Mouse (Mus musculus): Measurements from ENCODE around the gene Sema3e.

Gene Sema3e

GRCm38 (mm10) chr5:14206794-14207193, 181.7 kb downstream of the Sema3e start:
- no peak for DNase-seq (ENCODE audit: low spot score in 2 of 2)

- DNase-seq (ENCODE audit: low spot score in 2 of 2), result no peak
Observed at GRCm38 (mm10) chr5:14209962-14210361, 184.9 kb downstream of the Sema3e start.

DNA sequence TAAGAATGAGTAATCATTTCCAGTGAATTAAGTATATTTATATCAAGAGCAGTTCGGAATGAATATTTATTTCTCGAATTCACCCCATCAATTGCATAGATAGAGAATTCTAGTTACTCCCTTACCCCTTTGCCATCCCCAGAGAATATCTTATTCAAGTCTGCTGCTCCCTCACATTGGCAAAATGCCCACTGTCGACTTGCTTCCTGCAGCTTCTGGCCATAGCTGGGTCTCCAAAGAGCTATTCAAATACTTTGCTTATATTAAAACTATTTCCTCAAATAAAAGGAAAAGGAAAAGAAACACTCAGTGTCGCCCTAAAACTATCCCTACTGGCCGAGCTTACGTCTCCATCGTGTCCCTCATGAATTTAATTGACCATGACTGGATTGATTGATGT, 191.1 kb downstream of the Sema3e start:
- no peak for DNase-seq (ENCODE audit: low spot score in 2 of 2)

DNA sequence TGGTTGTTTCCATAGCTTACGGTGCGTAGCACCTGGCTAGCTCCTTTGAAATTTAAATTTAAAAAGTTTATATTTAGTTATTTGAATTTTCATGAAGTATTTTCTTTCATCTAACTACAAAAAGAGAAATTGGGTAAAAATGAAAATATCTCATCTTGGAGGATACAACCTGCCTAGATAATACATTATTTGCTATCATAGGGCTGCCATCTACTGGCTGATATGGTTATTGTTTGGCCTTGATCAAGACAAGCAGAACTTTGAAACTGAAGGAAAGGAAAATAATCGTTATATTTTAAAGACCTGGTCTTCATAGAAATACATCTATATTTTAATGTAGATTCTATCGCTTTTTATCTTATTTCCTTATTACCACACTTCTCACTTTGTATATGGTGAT, 193.6 kb downstream of the Sema3e start:
- DNase-seq (ENCODE audit: low spot score in 2 of 2), result no peak

- no peak for DNase-seq (ENCODE audit: low spot score in 2 of 2)
Observed at GRCm38 (mm10) chr5:14224509-14224908, 199.4 kb downstream of the Sema3e start.

- DNase-seq (ENCODE audit: low spot score in 2 of 2), result no peak
Observed at GRCm38 (mm10) chr5:14231027-14231426, 206.0 kb downstream of the Sema3e start.

- DNase-seq (ENCODE audit: low spot score in 2 of 2), result no peak
Observed at GRCm38 (mm10) chr5:14252583-14252982, 227.5 kb downstream of the Sema3e start.

DNA sequence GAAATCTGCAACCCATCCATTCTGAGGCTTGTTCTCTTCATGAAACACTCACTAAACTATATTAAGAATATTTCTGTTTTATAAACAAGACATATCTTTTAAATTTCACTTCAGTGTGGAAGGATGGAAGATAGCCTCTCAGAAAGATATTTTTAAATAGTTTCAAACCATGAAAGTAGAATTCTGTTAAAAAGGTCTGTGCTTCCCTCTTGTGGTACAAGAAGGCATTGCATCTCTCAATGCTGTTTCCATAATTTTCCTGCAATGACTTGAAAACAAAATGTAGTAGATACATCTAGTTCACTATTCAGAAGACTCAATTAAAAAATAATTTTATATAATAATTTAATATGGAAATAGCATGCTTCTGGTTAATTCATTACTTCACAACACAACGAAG, 228.3 kb downstream of the Sema3e start:
- DNase-seq (ENCODE audit: low spot score in 2 of 2), result no peak

DNA sequence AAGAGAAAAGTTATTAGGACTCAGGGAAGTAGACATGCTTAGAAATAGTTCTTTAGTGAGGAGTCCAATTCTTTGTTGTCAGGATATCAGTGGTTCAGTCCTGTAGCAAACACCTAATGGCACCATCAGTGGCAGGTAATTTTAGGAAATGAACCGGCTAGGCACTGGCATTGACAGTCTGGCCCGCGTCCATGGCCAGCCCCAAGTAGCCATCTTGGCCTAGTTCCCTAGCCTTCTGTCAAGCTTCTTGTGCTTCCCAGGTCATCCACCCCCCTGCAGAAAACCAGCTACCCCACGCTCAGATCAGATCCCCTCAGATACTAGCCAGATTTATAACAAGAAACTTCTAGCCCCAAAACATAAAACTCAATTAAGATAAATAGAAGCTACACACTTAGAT, 235.1 kb downstream of the Sema3e start:
- no peak for DNase-seq (ENCODE audit: low spot score in 2 of 2)

- no peak for DNase-seq (ENCODE audit: low spot score in 2 of 2)
Observed at GRCm38 (mm10) chr5:14267400-14267799, 242.3 kb downstream of the Sema3e start.

All from urinary bladder, postnatal 36 days (tissue).